Mouse (Mus musculus): ENCODE data around the gene Atp2b2. TPM values are rescaled to one million over a fixed set of nuclear protein-coding genes. Genes with fewer than 3 reads are reported as not detected.

The Atp2b2 gene
- total and polyA plus RNA-seq, 2 experiments from 2014 or later, result 0.03 TPM; not detected in 1

- 0 out of 2 replicates have a peak, but pooled peaks cover 3% of the 10 kb centered on the region for H3K27me3 ChIP-seq (ENCODE audit: control insufficient read depth, insufficient read depth, low read length)
Measured at GRCm38 (mm10) chr6:113881561-113882243, 160.7 kb downstream of the Atp2b2 start.

GRCm38 (mm10) chr6:113879366-113879765 lies 163.0 kb downstream of the Atp2b2 start:
- ATAC-seq (ENCODE audit: insufficient read depth, low read depth) (no peak), DNase-seq (ENCODE audit: low spot score) (no peak)
- H3K36me3 ChIP-seq (replicated peaks; ENCODE audit: control insufficient read depth, insufficient read depth, low read length), result no peaks in the 10 kb centered on the region
- WGBS, result 42% methylated on average over 3 of the region's 3 CpGs
- H3K4me3 ChIP-seq (ENCODE audit: low read depth, low read length), result no peak overlapping the region
- H3K4me1 ChIP-seq (ENCODE audit: control insufficient read depth, insufficient read depth), result no peaks in the 10 kb centered on the region
- no peaks in the 10 kb centered on the region for H3K9me3 ChIP-seq (replicated peaks; ENCODE audit: control insufficient read depth, low read length)
- 0 out of 2 replicates have a peak, but pooled peaks cover 3% of the 10 kb centered on the region for H3K27me3 ChIP-seq (ENCODE audit: control insufficient read depth, insufficient read depth, low read length)
- H3K9ac ChIP-seq (replicated peaks; ENCODE audit: low read depth, low read length), result no peak overlapping the region
- TF ChIP-seq CTCF (IDR thresholded peaks at IDR 0.05; ENCODE audit: low read depth) (no peak), EP300 (IDR thresholded peaks at IDR 0.05; ENCODE audit: low read depth) (no peak)
- no peak overlapping the region for H3K4me2 ChIP-seq (ENCODE audit: low read depth, low read length)
- no peak overlapping the region for H3K27ac ChIP-seq (ENCODE audit: low read depth)

More at GRCm38 (mm10) chr6:113881561-113882243, 160.7 kb downstream of the Atp2b2 start:
- TF ChIP-seq CTCF (IDR thresholded peaks at IDR 0.05; ENCODE audit: low read depth) (no peak), EP300 (IDR thresholded peaks at IDR 0.05; ENCODE audit: low read depth) (no peak)
- Histone ChIP-seq H3K4me1 (ENCODE audit: control insufficient read depth, insufficient read depth) (no peaks in the 10 kb centered on the region), H3K27ac (ENCODE audit: low read depth) (no peak overlapping the region), H3K4me3 (ENCODE audit: low read depth, low read length) (no peak overlapping the region), H3K4me2 (ENCODE audit: low read depth, low read length) (no peak overlapping the region), H3K9me3 (replicated peaks; ENCODE audit: control insufficient read depth, low read length) (no peaks in the 10 kb centered on the region), H3K36me3 (replicated peaks; ENCODE audit: control insufficient read depth, insufficient read depth, low read length) (no peaks in the 10 kb centered on the region), H3K9ac (replicated peaks; ENCODE audit: low read depth, low read length) (no peak overlapping the region)
- ATAC-seq (ENCODE audit: insufficient read depth, low read depth), result no peak
- peak; percentile 21 for DNase-seq (ENCODE audit: low spot score)
- 38% methylated on average over 10 of the region's 10 CpGs for WGBS

- 0 out of 2 replicates have a peak, but pooled peaks cover 3% of the 10 kb centered on the region for H3K27me3 ChIP-seq (ENCODE audit: control insufficient read depth, insufficient read depth, low read length)
- WGBS, result 78% methylated on average over 8 of the region's 8 CpGs
Measured at GRCm38 (mm10) chr6:113878510-113879128, 163.8 kb downstream of the Atp2b2 start.

GRCm38 (mm10) chr6:113876585-113876984 lies 165.8 kb downstream of the Atp2b2 start:
- TF ChIP-seq EP300 (IDR thresholded peaks at IDR 0.05; ENCODE audit: low read depth) (no peak), CTCF (IDR thresholded peaks at IDR 0.05; ENCODE audit: low read depth) (no peak)
- DNase-seq (ENCODE audit: low spot score) (no peak), ATAC-seq (ENCODE audit: insufficient read depth, low read depth) (no peak)
- Histone ChIP-seq H3K9me3 (replicated peaks; ENCODE audit: control insufficient read depth, low read length) (no peaks in the 10 kb centered on the region), H3K27me3 (ENCODE audit: control insufficient read depth, insufficient read depth, low read length) (0 out of 2 replicates have a peak, but pooled peaks cover 2% of the 10 kb centered on the region), H3K27ac (ENCODE audit: low read depth) (no peak overlapping the region), H3K36me3 (replicated peaks; ENCODE audit: control insufficient read depth, insufficient read depth, low read length) (no peaks in the 10 kb centered on the region), H3K4me3 (ENCODE audit: low read depth, low read length) (no peak overlapping the region), H3K9ac (replicated peaks; ENCODE audit: low read depth, low read length) (no peak overlapping the region), H3K4me1 (ENCODE audit: control insufficient read depth, insufficient read depth) (no peaks in the 10 kb centered on the region), H3K4me2 (ENCODE audit: low read depth, low read length) (no peak overlapping the region)
- 57% methylated on average over 3 of the region's 3 CpGs for WGBS

More at GRCm38 (mm10) chr6:113878510-113879128, 163.8 kb downstream of the Atp2b2 start:
- H3K9me3 ChIP-seq (replicated peaks; ENCODE audit: control insufficient read depth, low read length), result no peaks in the 10 kb centered on the region
- DNase-seq (ENCODE audit: low spot score) (no peak), ATAC-seq (ENCODE audit: insufficient read depth, low read depth) (no peak)
- H3K4me1 ChIP-seq (ENCODE audit: control insufficient read depth, insufficient read depth), result no peaks in the 10 kb centered on the region
- H3K27ac ChIP-seq (ENCODE audit: low read depth), result no peak overlapping the region
- no peak overlapping the region for H3K9ac ChIP-seq (replicated peaks; ENCODE audit: low read depth, low read length)
- no peak for TF ChIP-seq EP300 (IDR thresholded peaks at IDR 0.05; ENCODE audit: low read depth)
- TF ChIP-seq CTCF (IDR thresholded peaks at IDR 0.05; ENCODE audit: low read depth), result no peak
- H3K4me2 ChIP-seq (ENCODE audit: low read depth, low read length), result no peak overlapping the region
- no peaks in the 10 kb centered on the region for H3K36me3 ChIP-seq (replicated peaks; ENCODE audit: control insufficient read depth, insufficient read depth, low read length)
- no peak overlapping the region for H3K4me3 ChIP-seq (ENCODE audit: low read depth, low read length)

GRCm38 (mm10) chr6:113875201-113875600 lies 167.2 kb downstream of the Atp2b2 start:
- DNase-seq (ENCODE audit: low spot score) (no peak), ATAC-seq (ENCODE audit: insufficient read depth, low read depth) (no peak)
- no peak for TF ChIP-seq EP300 (IDR thresholded peaks at IDR 0.05; ENCODE audit: low read depth)
- H3K36me3 ChIP-seq (replicated peaks; ENCODE audit: control insufficient read depth, insufficient read depth, low read length), result no peaks in the 10 kb centered on the region
- no peak overlapping the region for H3K4me2 ChIP-seq (ENCODE audit: low read depth, low read length)
- no peak overlapping the region for H3K9ac ChIP-seq (replicated peaks; ENCODE audit: low read depth, low read length)
- no peaks in the 10 kb centered on the region for H3K27me3 ChIP-seq (ENCODE audit: control insufficient read depth, insufficient read depth, low read length)
- H3K4me3 ChIP-seq (ENCODE audit: low read depth, low read length), result no peak overlapping the region
- 46% methylated on average over 2 of the region's 2 CpGs for WGBS
- no peaks in the 10 kb centered on the region for H3K9me3 ChIP-seq (replicated peaks; ENCODE audit: control insufficient read depth, low read length)
- H3K4me1 ChIP-seq (ENCODE audit: control insufficient read depth, insufficient read depth), result no peaks in the 10 kb centered on the region
- H3K27ac ChIP-seq (ENCODE audit: low read depth), result no peak overlapping the region

Measured in heart, postnatal 0 days (tissue).